Mouse (Mus musculus) kidney, adult 9 months (tissue): ENCODE data around the gene Foxj2.

Experiments
- DNase-seq: peaks from one replicate; pipeline ENCODE4 v3.0.0; 2022

The Foxj2 gene

DNA sequence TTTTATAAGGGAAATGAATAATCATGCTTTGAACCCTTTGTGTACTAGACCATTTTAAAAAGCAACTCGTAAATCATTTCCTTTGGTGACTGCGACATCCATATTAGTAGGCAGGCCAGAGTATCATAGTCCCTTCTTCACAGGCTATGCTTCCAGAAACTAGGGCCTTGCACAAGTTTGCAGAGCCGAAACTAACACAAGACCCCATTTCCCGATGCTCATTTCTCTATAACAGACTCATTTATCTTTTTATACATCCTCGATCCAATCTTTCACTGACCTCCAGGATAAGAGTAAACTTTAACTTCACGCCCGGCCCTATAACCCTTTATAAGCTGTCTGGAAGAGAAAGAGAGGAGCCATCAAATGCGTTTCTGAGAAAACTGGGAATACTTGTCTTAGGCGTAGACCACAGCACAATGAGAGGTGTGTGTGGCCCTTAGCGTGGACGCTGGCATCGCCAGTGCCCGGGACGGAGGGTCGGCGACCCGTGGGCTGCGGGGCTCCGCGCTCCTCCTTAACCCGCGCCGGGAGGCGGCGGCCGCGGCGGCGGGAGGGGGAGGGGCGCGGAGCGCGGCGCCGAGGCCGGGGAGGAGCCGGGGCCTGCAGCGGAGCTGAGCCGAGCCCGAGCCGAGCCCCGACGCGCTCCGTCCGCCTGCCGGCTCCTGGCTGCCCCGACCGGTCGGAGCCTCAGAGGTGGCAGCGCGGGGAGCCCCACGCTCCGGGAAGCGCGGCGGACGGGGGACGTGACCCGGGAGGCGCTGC, at the start of gene Foxj2:
Gene Foxj2, plus strand, starts transcription at position 609 of the 765 bp plus-strand sequence.
- DNase-seq: peak; percentile 72

DNA sequence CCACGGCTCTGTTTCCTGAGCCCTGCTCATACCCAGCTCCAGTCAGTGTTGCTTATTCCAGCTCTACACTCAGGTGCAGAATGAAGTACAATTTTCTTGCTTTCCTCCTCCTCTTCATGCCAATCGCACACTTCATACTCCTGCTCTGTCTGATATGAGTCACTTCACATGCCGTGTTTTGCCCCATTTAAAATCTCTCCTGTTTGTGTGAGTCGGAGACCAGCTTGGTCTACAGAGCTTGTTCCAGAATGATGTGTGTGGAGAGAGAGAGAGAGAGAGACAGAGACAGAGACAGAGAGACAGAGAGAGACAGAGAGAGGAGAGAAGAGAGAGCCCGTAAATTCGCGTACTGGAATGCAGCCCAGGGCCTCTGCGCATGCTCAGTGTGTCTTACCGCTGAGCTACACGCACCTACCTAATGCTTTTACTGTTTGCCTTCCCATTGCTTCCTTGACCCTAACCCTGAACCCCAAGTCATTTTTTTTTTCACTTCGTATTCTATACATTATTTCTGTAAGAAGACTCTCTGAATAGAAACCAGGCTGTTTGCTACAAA, 48.9 kb upstream of the Foxj2 start:
- DNase-seq: no peak

DNA sequence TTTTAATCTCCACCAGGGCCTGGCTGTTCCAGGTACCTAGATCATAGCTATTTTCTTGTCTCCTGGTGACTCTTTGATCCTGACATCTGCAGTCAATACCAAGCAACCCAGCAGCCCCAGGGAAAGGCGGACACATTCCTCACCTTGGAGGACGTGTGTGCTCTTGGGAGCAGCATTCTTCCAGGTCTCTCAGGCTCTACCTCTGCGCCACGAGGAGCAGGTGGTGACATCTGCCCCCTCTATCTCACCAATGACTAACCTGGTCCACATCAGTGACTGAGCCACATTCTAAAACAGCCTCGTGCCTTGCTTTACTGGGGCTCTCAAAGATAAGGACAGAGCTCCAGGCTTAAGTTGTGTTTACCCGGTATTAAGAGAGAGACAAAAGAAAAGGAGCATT, 47.0 kb upstream of the Foxj2 start:
- no peak for DNase-seq

DNA sequence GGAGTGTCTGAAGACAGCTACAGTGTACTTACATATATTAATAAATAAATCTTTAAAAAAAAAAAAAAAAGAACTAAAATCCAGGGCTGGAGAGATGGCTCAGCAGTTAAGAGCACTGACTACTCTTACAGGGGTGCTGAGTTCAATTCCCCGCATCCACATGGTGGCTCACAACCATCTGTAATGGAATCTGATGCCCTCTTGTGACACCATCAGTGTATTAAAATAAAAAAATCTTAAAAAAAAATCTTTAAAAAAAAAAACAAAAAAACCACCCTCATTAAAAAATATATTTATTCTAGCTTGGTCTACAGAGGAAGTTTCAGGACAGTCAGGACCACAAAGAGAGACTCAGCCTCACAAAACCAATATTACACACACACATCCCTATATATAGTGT, 45.4 kb upstream of the Foxj2 start:
- DNase-seq: no peak

DNA sequence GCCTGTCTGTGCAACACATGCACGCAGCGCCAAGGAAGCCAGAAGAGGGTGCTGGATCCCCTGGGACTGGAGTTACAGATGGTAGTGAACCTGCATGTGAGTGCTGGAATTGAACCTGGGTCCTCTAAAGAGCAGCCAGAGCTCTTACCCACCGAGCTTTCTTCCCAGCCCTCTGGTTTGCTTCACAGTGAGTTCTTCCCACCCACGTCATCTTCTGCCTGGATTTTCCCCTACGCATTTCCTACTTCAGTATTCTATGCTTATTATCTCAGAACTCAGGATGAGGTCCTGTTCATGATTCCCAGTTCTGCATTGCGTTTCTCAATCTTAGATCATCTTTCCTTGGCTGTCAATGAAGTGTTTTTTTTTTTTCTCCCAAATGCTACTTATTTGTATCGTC, 43.7 kb upstream of the Foxj2 start:
- DNase-seq: no peak

DNA sequence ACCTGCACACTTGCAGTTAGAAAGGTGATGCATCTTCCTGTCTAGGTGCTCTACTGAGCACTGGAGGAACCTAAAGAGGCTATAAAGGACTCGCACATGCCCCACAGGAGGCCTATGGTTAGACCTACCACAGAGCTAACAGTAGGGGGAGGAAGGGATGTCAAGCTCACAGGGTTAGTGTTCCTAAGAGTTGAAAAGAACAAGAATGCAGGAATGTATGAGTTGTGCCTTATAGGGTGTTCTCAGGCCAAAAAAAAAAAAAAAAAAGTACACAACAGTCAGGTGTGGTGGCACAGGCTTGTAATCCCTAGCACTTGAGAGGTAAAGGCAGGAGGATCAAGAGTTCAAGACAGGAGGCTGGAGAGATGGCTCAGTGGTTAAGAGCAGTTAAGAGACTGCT, 39.8 kb upstream of the Foxj2 start:
- DNase-seq: no peak

DNA sequence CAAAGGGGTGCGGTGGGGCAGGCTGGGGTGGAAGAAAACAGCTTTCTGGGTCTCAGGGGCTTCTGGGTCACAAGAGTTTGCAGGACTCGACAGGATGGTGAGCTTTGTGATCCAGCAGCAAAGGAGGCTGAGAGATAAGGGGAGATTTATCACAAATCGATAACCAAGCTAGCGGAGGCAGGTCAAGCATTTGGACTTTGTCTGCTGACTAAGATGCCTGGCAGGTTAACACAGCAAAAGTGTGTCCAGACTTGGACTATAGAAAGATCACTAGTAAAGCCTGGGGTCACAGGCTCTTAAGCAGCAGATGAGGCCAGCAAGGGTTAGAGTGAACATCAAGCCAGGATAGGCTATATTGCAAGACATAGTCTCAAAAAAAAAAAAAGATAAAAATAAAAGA, 38.5 kb upstream of the Foxj2 start:
- peak; percentile 38 for DNase-seq

DNA sequence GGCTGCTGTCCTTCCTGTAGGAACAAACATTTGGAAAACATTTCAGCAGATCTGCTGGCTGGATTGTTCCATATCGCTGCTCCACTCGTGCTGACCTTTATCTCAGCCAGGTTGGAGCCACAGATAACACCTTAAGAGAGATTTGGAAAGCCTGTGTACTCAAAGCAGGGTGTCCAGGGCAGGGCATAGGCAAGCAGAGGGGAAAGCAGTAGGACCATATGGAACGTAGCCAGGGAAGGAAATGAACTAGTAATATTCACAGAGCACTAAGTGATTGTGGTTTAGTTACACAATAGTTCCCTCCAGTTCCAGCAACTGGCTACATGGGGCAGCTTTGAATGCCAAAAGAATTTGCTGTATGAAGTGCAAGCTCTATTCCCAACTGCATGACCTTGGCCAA, 37.5 kb upstream of the Foxj2 start:
- no peak for DNase-seq

DNA sequence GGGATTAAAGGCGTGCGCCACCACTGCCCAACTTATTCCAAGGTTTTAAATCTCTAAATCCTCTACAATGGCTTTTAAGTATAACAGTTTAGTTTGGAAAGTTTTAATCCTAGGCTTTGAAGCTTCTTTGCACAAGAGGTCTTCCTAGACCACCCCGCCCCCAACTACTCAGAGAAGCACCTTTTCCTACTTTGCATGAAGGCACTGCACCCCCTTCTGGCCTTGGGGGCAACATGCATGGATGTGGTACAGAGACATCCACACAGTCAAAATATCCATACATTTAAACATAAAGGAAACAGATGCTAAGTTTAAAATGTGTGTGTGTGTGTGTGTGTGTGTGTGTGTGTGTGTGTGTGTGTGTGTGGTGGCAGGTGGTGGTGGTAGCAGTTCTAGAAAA, 34.8 kb upstream of the Foxj2 start:
- no peak for DNase-seq

DNA sequence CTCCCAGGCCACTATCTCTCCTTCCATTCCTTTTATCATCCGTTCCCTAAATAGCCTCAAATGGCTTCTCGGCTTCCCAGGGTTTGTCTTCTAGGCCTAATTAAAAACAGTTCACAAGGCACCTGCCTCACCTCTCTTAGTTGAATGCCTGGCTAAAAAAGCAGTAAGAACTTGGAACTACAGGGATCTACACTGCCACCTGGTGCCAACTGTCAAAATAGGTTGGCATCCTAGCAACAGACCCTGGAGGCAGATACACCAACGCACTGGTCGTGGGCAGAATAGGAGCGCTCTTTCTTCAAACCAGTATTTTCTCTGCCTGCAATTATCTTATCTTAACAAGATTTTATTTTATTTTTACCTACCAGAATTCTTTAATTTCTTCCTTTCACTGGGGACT, 33.4 kb upstream of the Foxj2 start:
- peak; percentile 66 for DNase-seq

DNA sequence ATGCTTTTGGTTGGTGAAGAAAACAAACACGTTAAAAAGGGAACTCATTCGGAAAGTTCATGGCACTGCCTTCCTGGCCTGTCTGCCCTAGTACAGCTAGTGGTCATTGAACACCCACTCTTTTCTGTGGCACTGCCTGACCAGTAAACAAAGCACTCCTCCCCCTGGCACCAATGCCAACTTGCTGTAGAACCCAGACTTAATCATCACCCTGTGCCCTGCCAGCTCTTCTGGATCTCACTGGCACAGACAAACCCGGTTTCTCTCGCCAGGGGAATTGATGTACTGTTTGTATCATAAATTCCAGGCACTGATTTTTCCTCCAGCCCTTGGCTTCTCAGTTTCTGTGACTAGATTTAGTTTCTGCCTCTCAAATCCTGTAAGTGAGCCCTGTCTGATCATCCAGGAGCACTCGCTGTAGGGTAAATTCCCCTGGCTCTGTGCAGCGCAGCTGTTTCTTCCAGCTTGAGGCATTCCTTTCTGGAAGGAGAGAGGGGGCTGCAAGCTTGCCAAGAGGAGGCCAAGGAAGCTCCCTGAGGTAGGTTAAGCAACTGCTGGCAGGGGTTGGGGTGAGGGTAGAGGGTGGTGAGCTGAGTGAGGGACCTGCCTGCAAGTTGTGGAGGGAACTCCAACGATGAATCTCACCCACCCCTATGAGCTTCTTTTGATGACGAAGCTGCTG, 24.3 kb upstream of the Foxj2 start:
- DNase-seq: no peak

DNA sequence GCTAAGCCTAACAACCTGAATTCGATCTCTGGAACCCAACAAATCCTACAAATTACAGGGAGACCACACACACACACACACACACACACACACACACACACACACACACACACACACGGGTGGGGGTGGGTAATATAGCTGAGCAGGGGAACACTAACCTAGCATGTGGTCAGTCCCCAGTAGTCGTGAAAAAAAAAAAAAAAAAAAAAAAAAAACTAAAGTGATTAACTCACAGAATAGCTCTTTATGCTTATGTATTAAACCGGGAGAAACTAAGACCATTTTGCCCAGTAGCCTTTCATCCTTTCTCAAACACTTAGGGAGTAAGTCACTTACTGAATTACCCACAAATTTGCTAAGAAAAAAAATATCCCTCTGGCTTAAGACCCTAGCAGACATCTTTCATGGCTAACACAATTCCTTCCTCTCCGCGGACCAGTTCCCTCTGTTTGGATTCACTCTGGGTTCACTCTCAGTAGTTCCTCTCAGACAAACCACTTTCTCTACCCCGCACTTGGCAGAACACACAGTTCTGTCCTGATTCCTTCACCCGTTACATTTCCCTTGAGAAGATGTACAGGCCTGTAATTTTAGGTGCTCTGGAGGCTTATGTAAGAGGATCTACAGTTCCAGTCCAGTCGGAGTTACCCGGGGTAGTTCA, 18.9 kb upstream of the Foxj2 start:
- no peak for DNase-seq

DNA sequence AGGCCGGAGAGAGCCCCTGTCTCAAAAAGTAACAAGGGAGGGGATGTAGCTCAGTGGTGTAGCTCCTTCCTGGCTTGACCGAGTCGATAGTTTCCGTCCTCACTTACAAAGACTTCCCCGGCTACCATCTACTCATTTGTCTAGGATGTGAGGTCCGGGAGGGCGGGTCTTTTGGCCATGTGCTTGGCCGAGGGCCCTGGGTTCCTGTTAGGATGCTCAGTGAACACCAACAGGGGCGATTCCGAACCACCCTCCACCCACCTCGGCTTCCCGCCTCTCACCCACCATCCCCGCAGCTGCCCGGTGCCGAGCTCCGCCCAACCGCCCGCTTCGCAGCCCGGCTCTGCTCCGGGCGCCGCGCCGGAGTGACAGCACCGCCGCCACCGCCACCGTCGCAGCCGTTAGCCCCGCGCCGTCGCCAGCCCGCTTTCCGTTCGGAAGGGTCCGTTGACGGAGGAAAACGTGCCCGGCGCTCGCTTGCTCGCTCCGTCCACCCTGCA, 18.4 kb upstream of the Foxj2 start, which contains the start of gene Slc2a3:
Gene Slc2a3, minus strand, starts transcription at position 340 of the 500 bp plus-strand sequence.
- DNase-seq: peak; percentile 39

DNA sequence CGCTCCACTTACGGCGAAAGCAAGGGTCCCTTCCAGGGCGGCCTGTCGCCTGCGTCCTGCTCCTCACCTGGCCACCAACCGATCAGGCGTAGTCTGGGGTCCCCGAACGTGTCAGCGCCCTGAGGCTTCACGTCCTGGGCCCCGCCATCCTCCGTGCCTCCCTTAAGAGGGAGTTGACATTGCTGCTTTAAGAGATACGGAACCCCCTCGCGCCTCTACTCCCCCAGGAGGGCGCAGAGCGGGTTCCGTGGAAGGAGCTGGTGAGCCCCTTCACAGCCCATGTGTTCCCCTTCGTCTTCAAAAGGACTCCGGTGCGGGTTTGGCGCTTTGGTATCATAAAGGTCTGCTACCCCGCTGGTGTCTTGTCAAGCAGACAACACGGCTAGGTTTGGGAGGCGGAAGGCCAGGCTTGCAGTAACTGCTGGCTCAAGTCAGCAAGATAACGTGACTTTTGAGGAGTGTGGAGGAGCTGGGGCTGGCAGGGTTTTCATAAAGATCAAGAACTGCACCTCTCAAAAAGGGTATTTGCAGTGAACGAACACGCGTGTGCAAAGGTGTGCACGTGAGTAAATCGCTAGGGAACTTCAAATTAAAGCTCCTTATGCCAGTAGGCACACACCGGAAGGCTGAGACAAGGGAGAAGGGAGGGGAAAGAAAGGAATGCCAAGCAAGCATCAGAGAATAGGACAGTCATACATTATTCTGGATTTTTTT, 17.8 kb upstream of the Foxj2 start:
- no peak for DNase-seq

DNA sequence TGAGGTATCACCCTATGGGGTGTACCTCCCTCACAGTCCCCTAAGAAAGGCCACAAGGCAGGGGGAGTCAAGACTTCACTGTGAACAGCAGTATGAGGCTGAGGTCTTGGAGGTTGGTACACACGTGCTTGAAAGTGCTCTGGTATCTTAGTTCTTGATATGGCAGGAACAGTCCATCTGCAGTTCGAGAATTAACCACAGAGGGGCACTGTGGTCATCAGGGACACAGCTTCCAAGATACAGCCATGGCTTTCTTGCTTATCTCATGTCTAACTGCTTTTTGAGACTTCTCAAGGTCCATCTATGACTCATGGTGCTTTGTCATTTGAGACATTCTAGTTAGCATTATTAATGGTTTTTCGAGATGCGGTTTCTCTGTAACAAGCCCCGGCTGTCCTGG, 15.3 kb upstream of the Foxj2 start:
- DNase-seq: peak; percentile 87

DNA sequence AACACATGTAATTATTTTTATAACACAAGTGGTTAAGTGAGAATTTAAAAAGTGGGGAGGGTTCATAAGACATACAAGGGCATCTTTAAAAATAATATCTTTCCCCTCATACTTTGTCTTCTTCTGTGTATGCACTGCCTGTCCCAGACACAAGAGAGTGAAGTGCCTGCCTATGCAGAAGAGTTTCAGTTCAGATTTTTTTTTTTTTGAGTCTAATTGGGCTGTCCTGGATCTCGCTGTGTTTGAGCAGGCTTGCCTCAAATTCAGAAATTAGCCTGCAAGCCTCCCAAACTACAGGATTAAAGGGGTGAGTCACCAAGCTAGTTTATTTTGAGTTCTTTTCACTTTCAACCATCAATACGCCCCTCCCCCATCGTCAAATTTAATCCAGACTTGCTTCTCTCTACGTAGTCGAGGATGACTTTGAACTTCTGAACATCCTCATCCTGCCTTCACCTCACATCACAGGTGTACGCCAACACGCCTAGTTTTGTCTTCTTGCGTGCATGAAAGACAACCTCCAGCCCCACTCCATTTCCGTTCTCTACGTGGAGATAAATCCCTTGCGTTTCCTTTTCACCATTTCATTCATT, 9.6 kb upstream of the Foxj2 start:
- DNase-seq: no peak

DNA sequence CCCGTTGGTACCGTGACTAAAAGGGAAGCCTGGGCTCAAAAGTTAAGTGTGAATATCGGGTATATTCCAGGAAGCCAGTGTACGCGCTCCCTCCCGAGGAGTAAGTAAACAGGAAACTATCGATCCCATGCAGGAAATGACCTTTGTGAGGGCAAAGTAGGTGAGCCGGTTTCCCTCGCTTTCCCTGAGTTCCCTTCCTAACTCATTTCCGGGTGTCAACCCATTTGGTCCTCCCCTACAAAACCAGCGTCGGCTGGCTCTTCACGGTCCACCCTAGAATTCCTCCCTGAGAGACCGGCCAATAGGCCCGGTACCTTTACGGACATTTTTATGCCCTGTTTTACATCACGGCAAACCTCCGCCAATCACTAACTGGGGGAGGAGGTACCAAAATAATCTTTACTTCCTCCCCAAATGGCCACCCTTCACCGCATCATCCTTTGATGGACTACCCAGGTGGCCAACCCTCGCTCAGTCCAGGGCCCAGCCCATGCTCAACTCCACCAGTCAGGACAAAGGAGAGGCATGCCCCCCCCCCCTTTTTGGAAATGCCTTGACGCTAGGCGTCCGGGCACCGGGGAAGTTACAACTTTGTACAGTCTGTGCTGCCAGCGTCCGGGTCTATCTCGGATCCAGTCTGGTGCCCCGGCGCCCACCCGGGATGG, 9.0 kb upstream of the Foxj2 start:
- DNase-seq: peak; percentile 99

DNA sequence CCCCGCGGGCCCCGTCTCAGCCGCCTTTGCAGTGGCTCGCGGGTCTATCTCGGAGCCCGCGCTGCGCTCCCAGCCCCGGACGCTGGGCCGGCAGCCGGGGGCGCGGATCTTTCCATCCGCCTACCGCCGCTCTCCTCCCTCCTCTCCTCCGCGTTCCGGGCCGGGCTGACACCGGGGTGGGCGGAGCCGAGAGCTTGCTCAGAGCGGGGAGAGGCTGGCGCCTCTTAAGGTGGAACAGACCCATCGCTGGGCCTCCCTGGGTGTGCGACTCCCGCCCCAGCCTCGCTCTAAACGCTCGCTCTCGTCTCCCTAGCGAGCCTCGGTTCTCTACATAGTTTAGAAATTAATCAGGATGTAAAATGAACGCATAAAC, 8.4 kb upstream of the Foxj2 start:
- DNase-seq: peak; percentile 95

DNA sequence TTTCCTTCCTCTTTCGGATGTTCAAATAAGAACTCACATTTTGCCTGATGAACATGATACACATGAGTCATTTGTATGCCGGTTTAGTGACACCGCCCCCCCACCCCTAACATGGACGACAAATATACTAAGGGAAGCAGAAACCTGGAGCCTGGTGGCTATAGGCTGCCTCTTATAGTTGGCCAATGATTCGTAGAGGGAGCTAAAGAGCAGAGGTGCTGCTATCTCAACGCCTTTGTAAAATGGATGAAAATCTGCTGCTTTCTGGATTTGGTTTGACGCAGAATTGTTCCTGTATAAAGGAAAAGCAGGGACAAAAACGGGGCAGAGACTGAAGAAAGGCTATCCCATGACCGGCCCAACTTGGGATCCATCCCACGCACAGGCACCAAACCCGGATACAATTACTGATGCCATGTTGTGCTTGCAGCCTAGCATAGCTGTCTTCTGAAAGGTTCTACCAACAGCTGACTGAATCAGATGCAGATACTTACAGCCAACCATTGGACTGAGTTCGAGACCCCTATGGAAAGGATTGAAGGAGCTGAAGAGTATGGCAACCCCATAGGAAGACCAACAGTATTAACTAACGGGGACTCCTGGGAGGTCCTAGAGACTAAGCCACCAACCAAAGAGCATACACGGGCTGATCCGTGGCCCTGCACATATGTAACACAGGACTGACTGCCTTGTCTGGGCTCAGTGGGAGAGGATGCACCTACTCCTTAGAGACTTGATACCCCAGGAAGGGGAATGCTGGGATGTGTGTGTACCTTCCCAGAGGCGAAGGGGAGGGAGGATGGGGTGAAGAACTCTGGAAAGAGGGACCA, 7.7 kb upstream of the Foxj2 start:
- DNase-seq: peak; percentile 42

DNA sequence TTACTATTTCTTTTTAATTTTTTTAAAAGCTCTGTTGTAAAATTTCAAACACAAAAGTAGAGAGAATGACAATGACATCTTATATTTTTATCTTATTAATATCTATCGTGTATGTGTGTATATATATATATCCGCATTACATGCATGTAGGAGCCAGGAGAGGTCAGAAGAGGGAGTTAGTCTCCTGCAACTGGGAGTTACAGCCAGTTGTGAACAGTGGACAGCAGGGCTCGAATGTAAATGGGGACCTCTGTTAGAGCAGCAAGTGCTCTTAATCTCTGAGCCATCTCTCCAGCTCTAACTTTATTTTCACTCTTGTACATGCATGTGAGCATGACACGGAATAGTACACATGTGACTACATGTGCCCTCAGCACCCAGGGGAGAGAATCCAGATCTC, 7.0 kb upstream of the Foxj2 start:
- DNase-seq: no peak

DNA sequence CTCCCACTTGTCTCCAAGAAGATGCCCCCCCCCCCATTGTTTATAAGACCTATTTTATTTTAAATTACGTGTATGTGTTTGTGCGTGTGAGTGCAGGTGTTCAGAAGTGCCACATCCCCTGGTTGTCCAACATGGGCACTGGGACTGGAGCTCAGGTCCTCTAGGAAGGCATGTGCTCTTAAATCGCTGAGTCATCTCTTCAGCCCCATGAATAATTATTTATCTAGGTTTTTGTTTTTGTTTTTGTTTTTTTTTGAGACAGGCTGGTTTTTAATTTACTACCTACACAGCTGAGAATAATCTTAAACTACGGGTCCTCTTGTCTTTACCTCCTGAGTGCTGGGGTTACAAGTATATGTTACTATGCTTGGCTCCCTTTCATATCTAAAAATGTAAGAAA, 6.1 kb upstream of the Foxj2 start:
- no peak for DNase-seq
